Mouse (Mus musculus) lung, postnatal 4 days (tissue): ENCODE measurements around the gene Mcam.

ENCODE experiments used
- DNase-seq, 2 experiments: peaks; one replicate each; pipeline ENCODE4 v3.0.0; 2021

The Mcam gene

GRCm38 (mm10) chr9:44137846-44138245 lies 3.6 kb downstream of the Mcam start:
- DNase-seq: peak in 1 of 2 experiments; percentile 10

GRCm38 (mm10) chr9:44141951-44142350 lies 7.7 kb downstream of the Mcam start:
- no peak for DNase-seq

- no peak for DNase-seq
Observed at GRCm38 (mm10) chr9:44143421-44143820, 9.2 kb downstream of the Mcam start.

DNA sequence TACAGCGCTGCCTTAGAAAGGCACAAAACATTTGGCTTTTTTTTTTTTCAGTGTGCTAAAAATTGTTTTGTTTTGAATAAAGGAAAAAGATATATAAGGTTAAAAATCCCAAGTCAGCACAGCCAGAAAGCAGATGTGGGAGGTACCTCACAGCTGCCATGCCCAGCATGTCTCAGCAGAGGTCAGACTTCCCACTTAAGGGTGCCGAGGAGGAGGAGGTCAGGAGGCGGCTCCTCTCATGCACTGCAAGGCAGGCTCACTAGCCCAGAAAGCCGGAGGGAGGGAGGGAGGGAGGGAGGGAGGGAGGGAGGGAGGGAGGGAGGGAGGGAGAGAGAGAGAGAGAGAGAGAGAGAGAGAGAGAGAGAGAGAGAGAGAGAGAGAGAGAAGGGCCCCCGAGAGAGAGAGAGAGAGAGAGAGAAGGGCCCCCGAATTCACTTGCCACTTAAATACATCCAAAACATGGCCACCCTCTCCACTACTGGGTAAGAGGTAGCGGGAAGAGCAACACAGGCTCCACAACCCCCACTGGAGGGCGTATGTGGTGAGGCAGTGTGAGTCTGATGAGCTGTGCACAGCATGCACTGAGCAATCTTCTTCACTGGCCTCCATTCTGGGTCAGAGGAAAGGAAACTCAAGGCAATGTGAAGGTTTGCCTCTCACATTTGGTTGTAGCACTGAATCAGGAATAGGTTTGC lies 9.9 kb downstream of the Mcam start:
- peak; percentile 55 to 72 for DNase-seq

DNA sequence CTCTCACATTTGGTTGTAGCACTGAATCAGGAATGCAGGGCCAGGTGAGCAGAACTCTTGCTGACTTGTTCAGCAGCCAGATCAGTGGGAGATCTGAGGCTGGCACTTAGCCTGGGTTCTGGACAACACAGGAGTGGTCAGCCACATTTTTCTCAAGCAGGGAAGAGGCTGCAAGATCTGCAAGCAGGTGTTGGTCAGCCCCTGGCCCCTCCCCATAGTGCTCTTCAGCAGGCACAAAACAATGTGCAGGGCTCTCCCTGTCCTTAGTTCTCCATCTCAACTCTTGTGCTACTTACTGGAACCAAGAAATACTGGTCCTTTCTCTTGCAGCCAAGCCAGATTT lies 10.4 kb downstream of the Mcam start:
- no peak for DNase-seq

DNA sequence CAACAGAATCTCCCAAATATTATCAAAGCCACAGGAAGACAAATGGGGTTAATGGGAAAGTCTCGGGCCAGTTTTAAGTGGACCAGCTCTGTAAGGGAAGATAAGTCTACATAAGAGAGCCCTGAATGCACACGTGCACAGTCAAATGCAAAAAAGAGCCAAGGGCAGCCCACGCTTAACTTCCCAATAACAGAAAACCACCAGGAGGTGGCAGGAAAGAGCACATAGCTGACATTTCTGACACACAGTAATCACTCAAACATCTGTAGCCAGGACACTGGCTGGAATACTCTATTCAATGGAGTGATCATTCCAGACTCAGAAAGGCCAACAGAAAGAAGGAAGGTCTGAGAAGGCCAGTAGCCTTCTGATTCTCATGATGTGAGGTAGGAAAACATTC lies 13.0 kb downstream of the Mcam start:
- DNase-seq: no peak

- no peak for DNase-seq
Observed at GRCm38 (mm10) chr9:44159886-44160285, 25.6 kb downstream of the Mcam start.

GRCm38 (mm10) chr9:44168931-44169330 lies 34.7 kb downstream of the Mcam start:
- DNase-seq: no peak

GRCm38 (mm10) chr9:44170691-44171151 lies 36.5 kb downstream of the Mcam start:
- DNase-seq: no peak

DNA sequence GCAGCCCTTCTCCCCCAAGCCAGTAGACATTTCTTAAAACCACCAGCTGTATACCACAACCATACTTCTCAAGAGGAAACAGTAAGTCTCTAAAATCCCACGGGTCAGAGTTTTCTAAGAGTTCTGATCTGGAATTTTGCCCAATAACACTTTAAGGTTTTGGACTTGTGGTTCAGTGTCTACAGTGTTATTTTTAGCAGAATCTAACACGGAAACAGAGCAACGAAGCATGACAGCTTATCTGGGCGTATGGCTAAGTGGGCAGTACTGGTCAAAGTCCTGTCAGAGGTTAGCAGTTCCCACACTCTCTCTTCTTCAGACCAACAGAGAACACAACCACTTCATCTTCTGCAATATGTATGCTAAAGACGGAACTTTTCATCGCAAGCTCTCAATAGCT lies 41.3 kb downstream of the Mcam start:
- no peak for DNase-seq

DNA sequence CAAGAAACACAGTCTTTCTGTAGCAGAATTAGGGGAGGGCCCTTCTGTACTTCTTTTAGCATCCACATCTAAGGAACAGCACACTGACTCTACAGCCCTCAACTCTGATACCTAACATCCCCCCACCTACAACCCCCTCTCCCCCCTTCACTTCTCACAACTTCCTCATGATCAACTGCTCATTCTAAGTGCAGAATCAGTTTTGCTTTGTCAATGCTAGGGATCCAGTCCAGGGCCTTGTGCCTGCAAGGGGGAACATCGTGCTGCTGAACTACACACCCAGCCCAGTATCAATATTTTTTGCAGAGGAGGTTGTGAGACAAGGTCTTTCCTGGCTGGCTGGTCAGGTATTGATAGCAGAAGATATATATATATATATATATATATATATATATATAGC lies 41.7 kb downstream of the Mcam start:
- DNase-seq: no peak

DNA sequence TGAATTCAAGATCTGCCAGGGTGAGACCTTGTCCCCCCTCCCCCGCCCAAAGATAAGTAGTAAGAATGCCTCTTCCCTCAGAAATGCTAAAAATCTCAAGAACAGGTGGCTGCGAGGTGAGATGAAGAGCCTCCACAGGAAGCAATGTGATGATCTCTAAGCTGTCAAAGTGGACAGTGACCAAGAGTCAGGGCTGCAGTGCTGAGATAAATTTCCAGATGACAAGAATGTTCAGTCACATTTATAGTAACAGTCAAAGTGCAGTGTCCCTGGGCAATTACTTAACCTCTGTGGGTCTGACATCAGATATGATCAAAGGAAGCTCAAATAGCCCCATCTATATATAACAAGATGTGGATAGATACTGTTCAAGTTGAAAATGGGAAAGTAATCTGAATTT lies 43.1 kb downstream of the Mcam start:
- no peak for DNase-seq

GRCm38 (mm10) chr9:44178389-44178788 lies 44.1 kb downstream of the Mcam start:
- DNase-seq: peak; percentile 33 to 35

DNA sequence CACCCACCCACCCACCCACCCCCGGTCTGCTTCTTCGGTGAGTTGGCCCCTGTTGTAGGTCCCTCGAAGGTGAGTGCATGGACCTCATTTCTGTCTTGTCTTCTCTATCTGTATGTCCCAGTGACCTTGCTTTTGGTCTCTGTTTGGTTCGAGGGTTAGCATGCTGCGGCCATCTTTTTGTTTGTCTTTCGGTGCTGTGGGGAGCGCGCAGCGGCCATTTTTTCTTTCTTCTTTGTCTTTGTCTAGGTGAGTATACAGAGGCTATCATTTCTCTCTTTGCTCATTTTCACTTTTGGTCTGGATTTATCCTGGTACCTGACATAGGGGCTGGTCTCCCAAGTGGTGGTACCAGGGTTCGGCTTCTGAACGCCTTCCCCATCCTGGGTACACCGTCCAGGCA lies 44.5 kb downstream of the Mcam start:
- no peak for DNase-seq

- DNase-seq: no peak
Observed at GRCm38 (mm10) chr9:44181537-44181936, 47.3 kb downstream of the Mcam start.

DNA sequence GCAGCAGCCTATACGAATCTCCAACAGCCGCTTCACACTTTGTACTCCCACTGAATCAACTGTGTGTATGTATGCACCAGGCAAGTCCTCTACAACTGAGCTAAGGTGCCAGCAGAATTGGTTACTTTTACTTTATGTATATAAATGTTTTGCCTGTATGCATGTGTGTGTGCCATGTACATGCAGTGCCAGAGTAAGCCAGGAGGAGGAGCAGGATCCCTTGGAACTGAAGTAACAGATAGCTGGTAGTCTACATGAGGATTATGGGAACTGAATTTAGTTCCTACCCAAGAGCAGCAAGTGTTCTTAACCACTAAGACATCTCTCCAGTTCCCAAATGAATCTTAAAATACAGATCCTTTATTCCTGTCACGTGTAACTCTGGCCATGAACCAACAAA lies 48.0 kb downstream of the Mcam start:
- peak; percentile 41 to 72 for DNase-seq

DNA sequence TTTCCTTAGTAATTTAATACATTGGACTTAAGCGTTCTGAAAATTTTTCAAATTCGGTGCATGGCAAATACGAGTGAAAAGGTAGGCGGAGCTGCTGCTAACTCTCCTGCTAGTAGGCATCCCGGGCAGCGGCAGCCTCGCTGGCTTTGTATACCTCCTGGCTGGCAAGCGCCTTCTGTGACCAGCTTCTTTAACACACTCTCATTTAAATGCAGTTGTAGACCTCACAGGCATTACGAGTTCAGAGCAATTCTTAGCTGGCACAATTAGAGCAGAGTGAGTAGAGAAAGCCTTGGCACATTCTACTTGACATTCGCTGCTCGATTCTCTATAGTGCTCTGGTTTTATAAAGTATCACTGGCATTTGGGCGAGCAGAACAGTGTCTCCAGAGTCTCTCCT lies 54.0 kb downstream of the Mcam start:
- no peak for DNase-seq

DNA sequence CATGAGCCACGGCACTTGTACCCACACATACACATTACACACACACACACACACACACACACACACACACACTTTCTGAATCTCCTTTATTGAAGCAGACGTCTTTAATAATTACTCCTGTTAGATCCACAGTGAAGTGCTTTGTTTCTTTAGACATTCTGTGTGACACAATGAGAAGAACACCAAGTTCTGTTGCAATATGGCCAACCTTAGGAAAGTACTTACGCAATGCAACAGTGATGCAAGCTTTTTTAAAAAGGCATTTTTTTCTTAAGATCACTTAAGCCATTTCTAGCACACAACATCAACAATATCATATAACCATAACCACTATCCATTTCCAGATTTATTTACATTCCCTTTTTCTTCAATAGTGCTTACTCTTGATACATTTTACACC lies 56.9 kb downstream of the Mcam start:
- DNase-seq: no peak

DNA sequence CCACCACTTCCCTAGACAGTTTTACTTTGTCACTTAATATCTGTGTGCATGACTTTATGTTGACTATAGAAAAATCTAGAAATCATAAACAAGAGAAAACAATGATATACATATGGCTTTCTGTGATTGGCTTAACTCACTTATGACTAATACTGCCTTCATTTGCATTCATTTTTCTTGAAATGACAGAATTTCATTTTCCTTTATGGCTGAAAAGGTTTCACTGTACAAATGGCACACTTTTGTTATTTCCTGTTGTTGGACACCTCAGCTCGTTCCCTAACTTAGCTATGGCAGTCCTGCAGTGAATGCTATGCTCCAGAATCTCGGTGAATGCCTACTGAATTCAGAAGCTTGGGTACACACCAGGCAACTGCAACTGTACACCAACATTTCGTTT lies 58.0 kb downstream of the Mcam start:
- DNase-seq: no peak
